Mouse (Mus musculus): ENCODE results near the gene Ppp1r13l. TPM values are rescaled to one million over a fixed set of nuclear protein-coding genes. Genes with fewer than 3 reads are reported as not detected.

Ppp1r13l gene
- total RNA-seq, 2 experiments from 2014 or later, result 35.8 to 44.2 TPM

DNA sequence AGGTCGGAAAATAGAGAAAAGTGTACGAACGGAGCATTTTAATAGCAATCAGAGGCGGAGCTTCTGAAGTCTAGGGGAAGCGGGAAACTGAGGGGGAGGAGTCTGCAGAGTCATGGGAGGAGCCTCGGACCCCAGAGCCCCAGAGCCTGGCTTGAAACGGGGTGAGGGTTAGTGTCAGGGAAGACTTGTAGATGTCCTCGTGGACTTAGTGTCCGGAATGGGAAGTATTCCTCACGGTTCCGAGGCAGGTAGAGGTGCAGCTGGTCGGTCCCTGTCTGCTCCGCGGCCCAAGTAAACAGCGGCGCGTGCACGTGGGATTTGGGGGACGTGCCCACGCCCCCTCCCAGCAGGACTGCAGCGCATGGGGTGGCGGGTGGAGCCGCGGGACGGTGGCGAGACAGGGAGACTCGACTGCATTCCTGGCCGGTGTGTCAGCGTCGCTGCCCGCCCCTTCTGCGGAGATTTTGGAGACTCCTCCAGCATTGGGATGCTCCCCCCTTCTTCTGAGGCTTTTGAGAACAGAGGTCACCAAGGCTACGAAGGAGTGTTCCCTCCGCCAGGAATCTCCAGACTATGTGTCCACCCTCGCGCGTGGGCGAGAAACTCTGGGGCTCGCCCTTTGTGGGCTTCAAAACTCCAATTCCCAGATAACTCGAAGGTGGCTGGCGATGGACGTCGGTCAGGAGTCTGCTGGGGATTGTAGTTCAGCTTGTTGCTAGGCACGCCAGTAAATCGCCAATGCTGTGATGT, 518 bp downstream of the Ppp1r13l start:
- peak; percentile 75 to 76 for DNase-seq
- intact Hi-C loops (cut with DNase I), result loop anchor here (5.0 kb wide), 2 partner anchors 123 to 133 kb away; partner anchors contain the start of gene Opa3

DNA sequence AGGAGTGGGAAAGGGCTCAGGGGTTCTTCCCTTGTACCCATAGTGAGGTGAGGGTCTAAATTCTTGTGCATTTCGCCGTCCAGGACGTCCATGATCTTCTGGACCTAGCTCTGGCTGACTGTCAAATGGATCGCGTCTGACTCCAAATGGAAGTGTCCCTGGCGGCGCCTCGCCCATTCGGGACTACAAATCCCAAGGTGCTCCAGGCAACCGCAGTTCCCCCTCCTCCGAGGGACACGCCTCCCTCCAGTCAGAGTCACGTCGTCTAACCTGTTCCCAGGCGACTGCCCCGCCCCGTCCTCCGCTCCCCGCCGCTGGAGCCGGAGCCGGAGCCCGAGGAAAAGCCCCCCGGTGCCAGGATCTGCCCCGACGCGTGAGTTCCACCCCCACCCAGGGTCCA, 1.4 kb downstream of the Ppp1r13l start:
- DNase-seq, result peak; percentile 88 to 89
- intact Hi-C loops (cut with DNase I), result loop anchor here (5.0 kb wide), 1 partner anchor 134 kb away; the partner anchor contains the start of gene Opa3

DNA sequence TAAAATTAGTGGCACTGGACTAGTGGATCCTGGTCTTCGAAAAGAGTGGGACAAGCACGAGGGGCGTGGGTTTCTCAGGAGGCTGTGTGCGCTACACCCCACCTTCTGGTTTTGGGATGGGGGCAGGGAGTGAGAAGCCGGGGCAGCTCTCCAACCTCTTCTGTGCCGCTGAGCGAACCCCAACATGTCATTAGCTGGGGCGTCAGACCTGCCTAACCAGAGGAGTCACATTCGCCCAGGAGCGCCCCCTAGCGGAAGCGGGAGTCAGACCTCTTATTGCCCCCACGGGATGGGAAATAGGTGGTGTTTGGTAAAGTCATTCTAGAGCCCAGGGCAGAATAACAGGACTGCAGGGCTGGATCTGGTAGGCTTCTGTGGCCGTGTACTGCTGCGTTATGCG, 2.2 kb downstream of the Ppp1r13l start:
- intact Hi-C loops (cut with DNase I), result loop anchor here (5.0 kb wide), 1 partner anchor 134 kb away; the partner anchor contains the start of gene Opa3
- DNase-seq, result peak; percentile 87 to 90

DNA sequence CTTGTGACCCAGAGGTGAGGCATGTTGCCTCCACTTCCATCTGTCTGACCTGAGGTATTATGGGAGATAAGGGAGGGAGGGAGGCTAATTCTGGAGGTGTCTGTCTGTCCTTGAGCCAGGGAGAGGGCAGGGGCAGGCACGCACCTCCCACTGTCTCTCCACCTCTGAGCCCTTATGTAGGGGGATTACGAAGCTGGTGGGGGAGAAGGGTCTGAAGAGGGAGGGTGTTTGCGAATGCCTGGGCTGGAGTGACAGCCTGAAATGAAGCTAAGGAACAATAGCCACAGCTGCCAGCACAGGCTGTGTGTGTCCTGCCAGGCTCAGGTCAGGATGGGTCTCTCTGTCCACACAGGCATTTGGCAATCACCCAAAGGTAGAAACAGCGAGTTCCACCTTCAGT, 2.7 kb downstream of the Ppp1r13l start:
- intact Hi-C loops (cut with DNase I), result loop anchor here (5.0 kb wide), 1 partner anchor 135 kb away; the partner anchor contains the start of gene Opa3

DNA sequence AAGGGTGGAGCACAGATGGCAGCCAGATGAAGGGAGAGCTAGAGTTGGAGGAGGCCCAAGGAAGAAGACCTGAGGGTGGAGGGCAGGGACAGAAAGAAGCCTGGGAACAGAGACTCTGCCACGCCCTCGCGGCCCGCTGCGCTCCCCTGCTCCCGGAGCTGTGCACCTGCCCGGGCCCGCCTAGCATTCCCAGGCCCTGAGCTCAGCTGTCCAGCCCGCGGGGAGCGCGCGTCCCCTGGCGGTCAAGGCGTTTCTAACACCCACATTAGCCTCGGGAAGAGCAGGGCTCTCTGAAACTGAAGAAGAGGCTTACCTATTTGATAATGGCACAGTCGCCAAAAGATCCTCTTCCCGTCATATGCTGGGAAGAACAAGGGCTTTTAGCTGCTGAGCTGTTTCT, 4.3 kb downstream of the Ppp1r13l start:
- intact Hi-C loops (cut with DNase I), result loop anchor here (2.0 to 5.0 kb wide), 2 partner anchors 63 to 137 kb away; partner anchors contain the start of gene Opa3
- peak; percentile 83 to 84 for DNase-seq

More for the DNA sequence above, 2.7 kb downstream of the Ppp1r13l start:
- peak in 1 of 2 experiments; percentile 49 for DNase-seq

- no peak for DNase-seq
- intact Hi-C loops (cut with DNase I), result loop anchor here (2.0 kb wide), 1 partner anchor 65 kb away; no protein-coding TSS in a partner anchor
Measured at GRCm38 (mm10) chr7:19365376-19365775, 5.8 kb downstream of the Ppp1r13l start.

DNA sequence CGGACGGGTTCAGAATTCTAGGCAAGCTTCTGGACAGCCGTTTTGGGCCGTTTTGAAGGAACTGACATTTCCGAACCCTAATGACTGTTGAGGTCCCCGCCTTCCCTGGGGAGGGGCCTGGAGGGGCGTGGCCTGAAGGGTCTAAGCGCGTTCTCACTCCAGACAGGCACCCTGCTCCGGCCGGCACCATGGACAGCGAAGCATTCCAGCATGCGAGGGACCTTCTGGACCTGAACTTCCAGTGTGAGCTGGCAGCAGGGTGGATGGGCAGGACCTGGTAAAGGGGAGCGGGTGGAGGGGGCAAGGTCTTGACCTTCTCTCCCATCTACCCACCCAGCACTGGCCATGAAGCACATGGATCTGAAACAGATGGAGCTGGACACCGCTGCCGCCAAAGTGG, 8.8 kb downstream of the Ppp1r13l start:
- DNase-seq, result peak in 1 of 2 experiments; percentile 38

DNA sequence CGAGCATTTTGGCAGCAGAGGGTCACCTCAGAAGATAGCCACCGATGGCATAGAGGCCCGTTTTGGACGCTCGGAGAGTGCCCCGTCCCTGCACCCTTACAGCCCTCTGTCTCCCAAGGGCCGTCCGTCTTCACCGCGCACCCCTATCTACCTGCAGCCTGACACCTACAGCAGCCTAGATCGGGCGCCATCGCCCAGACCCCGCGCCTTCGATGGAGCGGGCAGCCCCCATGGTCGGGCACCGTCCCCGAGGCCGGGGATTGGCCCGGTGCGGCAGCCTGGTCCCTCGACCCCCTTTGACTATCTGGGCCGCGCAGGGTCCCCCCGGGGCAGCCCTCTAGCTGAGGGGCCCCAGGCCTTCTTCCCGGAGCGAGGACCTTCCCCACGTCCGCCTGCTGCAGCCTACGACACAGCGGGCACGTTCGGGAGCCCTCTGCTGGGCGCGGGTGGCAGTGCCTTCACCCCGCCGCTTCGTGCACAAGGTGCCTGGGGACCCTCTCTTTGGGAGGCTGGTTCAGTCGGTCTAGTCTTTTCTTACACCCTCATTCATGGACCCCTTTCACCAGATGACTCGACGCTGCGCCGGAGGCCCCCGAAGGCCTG, 10.4 kb downstream of the Ppp1r13l start:
- DNase-seq, result peak; percentile 58 to 71
- intact Hi-C loops (cut with DNase I), result no loop called here

More for the DNA sequence above, 8.8 kb downstream of the Ppp1r13l start:
- intact Hi-C loops (cut with DNase I), result no loop called here

DNA sequence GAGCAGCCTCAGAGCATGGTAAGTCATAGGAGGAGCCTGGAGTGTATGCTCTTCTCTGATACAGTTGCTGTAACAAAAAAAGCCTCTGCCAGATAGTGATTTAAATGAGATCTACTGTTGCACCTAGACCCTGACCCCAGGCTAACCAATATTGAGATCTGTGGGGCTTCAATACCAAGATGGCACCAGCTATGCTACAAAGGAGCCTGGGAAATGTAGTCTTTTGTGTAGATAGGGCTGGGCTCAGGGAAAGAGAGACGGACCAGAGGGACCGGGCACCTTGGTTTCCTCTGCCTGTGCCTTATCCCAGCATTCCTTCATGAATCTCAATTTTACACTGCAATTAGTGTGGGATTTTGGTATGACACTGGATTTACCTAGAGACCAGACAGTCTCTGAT, 13.8 kb downstream of the Ppp1r13l start:
- intact Hi-C loops (cut with DNase I), result no loop called here
- DNase-seq, result no peak

- no peak for DNase-seq
- intact Hi-C loops (cut with DNase I), result no loop called here
Measured at GRCm38 (mm10) chr7:19375368-19375767, 15.8 kb downstream of the Ppp1r13l start.

DNA sequence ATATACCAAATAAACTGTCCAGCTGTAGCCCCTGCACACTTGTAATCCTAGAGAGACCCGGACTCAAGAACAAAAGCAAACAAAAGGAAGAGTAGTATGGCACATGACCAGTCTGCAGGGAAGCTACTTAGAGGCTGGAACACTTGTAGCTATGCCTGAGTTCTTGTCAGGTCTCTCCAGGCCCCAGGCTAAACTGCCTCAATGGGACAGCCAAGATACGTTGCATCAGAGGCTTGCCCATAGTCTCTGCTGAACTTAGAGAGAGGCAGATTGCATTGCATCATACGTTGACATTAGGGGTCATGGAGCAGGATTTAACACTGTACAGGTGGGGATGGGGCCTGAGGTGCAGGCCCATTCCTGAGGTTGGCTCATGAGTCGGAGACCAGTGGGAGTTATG, 16.5 kb downstream of the Ppp1r13l start:
- no peak for DNase-seq
- intact Hi-C loops (cut with DNase I), result no loop called here

DNA sequence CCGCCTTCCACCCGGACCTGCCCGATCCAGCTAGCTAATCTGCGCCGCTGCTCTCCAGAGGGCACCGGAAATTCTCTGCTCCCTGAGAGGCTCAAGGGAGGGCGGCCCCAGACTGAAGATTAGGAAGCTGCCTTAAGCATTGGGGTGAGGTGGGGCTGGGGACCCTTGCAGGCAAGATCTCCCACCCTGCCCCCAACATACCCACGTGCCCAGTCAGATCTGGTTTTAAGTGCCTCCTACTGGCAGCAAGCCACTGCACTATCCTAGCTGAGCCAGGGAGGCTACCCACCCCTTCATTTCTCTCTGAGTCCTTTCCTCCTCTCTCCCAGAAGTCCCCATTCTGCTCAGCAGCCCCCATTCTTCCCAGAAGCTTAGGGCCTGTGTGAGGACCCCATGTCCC, 18.5 kb downstream of the Ppp1r13l start:
- no peak for DNase-seq
- intact Hi-C loops (cut with DNase I), result no loop called here

DNA sequence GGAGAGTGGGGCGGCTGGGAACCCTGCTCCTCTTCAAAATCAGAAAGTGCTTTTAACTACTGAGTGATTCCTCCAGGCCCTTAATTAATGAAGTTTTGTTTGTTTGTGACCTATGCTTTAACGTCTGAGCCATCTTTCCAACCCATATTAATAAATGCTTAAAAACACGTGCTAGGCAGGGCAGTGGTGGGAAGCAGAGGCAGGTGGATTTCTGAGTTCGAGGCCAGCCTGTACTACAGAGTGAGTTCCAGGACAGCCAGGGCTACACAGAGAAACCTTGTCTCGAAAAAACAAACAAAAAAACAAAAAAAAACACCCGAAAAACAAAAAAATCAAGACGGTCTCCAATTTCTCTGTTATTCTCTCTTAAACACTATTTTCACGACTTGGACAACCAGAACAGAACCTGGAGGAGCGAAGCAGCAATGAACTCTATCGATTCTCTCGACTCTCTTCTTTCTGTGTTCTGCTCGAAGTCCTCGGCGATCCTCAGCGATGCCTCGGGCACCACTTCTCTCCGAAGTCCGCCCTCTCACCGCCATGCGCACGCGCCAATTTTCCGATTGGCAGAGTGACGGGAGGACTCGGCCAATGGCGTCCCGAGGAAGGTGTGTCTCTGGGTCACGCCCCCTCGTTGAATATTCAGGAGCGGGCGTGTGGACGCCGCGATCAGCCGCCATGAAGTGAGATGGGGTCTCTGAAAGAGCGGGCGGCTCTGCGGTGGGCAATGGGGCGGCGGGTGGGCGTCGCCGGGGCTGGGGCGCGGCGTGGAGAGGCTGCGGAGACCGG, 22.0 kb downstream of the Ppp1r13l start, which contains the start of gene Ercc2:
Gene Ercc2 (plus strand): TSS at position 634 of the 789 bp plus-strand sequence.
- peak; percentile 99 for DNase-seq
- intact Hi-C loops (cut with DNase I), result no loop called here

GRCm38 (mm10) chr7:19382166-19382541, 22.6 kb downstream of the Ppp1r13l start:
- DNase-seq, result no peak
- intact Hi-C loops (cut with DNase I), result no loop called here

DNA sequence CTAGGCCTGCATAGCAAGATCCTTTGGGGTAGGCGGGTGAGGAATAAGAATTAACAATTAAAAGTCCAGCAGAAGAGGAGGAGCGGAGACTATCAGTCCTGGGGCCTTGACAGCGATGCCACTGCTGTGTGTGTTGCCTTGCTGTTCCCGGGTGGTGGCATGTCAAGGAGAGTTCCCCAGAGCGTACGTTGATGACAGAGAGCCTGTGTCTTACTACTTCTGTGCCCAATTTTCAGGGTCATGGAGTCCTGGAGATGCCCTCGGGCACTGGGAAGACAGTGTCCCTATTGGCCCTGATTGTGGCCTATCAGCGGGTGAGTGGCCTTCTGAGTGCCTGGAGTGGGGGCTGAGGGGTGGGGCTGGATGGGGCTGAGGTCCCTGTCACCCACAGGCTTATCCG, 24.2 kb downstream of the Ppp1r13l start:
- no peak for DNase-seq
- intact Hi-C loops (cut with DNase I), result no loop called here

GRCm38 (mm10) chr7:19388699-19389413, 29.3 kb downstream of the Ppp1r13l start:
- no peak for DNase-seq
- intact Hi-C loops (cut with DNase I), result no loop called here

- intact Hi-C loops (cut with DNase I), result no loop called here
Measured at GRCm38 (mm10) chr7:19394484-19394883, 34.9 kb downstream of the Ppp1r13l start.

DNA sequence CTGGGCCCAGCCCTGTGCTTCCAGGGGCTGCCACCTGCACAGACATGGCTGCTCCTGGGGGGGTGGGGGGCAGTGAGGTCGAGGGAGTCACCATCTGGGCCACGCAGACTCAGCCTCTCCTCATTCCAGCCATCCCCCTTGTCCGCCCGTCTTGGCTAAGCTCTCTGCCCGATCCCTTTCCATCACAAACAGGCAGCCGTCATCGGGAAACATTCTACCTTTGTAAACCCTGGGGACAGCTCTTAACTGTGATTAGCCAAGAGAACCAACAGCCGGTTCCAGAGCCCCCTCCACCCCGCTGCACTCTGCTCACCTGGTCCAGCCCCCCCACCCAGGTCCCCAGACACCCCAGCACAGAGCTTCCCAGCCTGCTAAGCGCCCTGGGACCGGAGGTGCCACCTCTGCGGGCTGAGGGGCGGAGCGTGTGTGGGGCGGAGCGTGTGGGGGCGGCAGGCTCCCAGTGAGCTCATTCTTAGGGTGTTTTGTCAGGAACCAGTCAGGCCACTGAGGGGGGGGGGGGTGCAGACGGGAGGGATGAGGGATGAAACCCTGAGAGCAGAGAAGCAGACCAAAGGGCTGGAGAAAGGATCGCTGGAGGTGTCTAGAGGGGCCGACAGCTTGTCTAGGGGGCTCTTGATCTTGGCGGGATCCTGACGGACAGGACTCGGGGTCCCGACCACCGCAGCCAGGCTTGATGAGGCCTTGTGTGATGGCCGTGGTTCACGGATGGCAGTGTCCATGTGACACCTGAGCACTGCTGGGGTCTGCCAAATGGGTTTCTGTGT, 40.1 kb downstream of the Ppp1r13l start:
- DNase-seq, result peak in 1 of 2 experiments; percentile 45
- intact Hi-C loops (cut with DNase I), result loop anchor here (10.0 kb wide), 1 partner anchor 305 kb away; no protein-coding TSS in a partner anchor

More at GRCm38 (mm10) chr7:19394484-19394883, 34.9 kb downstream of the Ppp1r13l start:
- DNase-seq, result no peak

DNA sequence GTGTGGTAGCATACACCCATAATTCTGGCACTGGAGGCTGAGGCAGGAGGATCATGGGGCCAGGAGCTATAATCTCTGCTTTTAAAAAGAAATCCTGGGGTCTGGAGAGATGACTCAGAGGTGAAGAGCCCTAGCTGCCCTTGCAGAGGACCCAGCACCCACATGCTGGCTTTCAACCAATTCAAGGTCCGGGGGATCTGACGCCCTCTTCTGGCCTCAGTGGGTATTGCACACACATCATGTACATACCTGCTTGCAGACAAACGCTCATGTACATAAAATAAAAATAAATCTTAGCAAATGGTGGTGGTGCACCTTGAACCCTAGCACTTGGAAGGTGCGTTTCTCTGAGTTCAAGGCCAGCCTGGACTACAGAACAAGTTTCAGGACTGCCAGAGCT, 41.4 kb downstream of the Ppp1r13l start:
- DNase-seq, result no peak
- intact Hi-C loops (cut with DNase I), result loop anchor here (10.0 kb wide), 1 partner anchor 304 kb away; no protein-coding TSS in a partner anchor

Measured in heart, postnatal 36 days (tissue).